Mouse (Mus musculus) lung, adult 18-20 months (tissue): ENCODE measurements at regions not wholly inside any gene's neighbourhood (a gene's known extent, or its start where the extent isn't known, plus 50 kb on each side); places are given as distances from the start of the nearest gene placed in this dataset.

Experiments
- DNase-seq, 2 experiments: peaks; one replicate each; pipeline ENCODE4 v3.0.0; 2022; ENCODE audit warnings: mixed read lengths in 2 of 2

- no peak for DNase-seq
Observed at GRCm38 (mm10) chr12:52368034-52368433, 135.7 kb upstream of the Arhgap5 start.

DNA sequence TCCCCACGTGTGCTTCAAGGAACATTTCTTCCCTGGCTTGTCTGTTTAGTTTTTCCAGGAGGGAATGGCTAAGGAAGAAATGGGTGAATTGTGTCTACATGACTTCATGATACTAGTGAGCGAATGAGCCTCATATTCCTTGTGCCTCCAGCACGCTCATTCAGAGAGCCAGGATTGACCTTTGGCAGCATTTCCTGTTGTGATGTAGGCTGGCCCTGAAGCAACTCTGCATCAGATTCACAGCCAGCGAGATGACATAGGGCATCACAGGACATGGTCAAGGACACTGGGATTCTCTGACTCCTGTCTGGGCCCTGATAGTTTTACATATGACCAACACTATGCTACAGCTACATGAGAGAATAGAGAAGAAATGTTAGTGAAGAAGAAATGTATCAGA is 135.3 kb upstream of the Arhgap5 start:
- no peak for DNase-seq

DNA sequence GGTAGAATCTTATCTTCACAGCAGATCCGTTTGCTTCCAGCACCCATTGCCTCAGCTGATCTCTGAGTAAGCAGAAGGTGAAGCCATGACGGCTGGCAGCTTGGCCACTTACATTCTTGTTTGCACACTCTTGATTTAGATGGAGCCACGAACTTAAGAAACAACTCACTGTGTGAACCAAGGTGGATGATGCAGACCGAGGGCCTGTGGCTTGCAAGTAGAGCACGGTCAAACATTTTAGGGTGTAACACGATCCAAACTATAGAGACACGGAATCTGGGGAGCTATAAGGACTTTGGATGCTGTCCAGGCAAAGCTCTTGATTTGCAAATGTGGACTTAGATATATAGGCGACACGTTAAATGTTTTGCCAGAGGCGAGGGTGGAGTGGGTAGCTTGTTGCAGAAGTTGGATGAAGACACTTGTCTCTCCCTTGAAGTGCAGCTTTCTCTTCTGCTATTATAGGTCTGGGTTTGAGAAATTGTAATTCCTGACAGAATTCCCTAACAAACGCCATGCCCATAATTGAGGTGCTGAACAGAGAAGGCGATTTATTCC is 133.5 kb upstream of the Arhgap5 start:
- no peak for DNase-seq

GRCm38 (mm10) chr12:52375116-52375515 is 128.7 kb upstream of the Arhgap5 start:
- no peak for DNase-seq

DNA sequence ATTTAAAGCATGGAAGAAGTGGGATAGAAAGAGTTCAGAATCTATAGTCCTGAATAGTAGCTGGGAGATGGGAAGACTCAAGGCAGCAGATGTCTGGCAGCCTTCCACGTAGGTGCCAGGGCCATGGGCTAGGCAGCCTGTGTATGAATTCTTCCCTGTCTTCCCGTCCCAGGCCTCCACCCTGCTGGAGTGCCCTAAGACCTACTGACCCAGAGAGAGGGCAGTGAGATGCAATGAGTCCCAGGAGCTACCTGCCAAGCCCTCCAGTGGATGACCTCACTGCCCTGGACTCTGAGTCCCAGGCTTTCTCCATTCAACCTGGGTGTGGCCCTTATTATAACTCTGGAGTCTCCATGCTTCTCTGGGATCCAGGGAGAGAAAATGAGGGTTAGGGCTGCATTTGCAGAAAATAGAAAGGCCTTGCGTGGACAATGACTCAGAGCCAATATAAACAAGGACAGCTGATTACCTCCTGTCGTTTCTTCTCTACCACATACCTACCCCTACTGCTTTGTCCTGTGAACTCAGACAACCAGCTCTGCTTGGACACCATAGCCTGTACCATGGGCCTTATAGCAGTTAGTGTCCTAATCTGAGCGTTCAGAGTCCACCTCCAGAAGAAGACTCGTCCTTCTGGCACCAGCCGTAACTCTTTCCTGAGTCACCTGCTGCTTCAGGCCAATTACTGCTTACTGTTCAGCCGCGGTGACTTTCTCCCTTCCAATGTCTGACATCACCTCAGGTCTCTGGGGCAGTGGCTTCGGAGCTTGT is 126.9 kb upstream of the Arhgap5 start:
- peak in 1 of 2 experiments; percentile 15 for DNase-seq

GRCm38 (mm10) chr12:52377463-52377848 is 126.3 kb upstream of the Arhgap5 start:
- no peak for DNase-seq

GRCm38 (mm10) chr12:52379245-52379644 is 124.5 kb upstream of the Arhgap5 start:
- no peak for DNase-seq

GRCm38 (mm10) chr12:52379960-52380359 is 123.8 kb upstream of the Arhgap5 start:
- no peak for DNase-seq

- DNase-seq: no peak
Observed at GRCm38 (mm10) chr12:52381161-52381967, 122.4 kb upstream of the Arhgap5 start.

DNA sequence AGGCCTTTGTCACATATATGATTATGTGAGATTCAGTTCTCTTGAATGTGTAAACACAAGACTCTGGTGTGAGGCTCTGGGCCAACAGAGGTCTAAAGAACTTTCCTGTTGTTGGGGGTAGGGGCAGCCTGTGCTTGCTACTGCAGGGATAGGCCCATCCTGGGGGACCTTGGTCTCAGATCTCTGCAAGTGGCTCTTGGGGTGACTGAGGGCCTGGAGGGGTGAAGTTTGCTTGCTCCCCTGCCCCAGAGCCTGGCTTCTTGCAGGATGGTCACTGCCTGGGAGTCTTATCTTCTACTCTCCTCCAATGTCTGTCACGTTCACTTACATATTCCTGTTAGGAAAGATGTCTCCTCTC is 121.8 kb upstream of the Arhgap5 start:
- DNase-seq: no peak

DNA sequence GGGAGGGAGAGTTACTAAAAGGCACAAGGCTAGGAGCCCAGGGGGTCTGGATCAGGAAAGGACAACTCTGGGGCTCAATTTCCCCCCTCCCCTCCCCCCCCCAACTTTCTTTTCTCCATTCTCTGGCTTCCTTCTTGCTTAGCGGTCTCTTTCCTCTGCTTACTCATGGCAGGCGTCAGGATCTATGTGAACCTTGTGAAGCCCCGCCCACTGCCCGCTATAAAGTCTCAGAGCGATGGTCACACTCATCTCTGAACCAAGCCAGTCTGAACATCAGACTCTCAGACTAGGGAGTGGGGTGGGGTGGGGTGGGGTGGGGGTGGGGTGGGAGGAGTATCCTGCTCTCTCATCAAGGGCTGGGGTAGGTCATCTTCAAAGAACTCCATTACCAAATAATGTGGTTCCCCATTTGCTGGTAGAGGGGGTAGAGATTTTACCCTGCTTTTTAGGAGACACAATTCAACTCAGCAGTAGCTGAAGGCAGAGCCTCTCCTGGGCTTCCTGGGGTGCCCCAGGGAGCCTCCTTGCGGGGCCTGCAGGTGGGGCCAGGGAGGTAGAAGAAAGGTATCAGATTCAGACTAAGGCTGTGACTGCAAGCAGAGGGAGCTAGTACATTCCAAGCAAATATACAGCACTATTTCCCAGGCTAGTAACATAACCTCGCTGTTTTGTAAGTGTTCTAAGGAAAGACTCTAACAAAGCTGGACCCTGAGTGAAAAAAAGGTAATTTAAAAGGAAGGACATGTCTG is 120.8 kb upstream of the Arhgap5 start:
- no peak for DNase-seq

DNA sequence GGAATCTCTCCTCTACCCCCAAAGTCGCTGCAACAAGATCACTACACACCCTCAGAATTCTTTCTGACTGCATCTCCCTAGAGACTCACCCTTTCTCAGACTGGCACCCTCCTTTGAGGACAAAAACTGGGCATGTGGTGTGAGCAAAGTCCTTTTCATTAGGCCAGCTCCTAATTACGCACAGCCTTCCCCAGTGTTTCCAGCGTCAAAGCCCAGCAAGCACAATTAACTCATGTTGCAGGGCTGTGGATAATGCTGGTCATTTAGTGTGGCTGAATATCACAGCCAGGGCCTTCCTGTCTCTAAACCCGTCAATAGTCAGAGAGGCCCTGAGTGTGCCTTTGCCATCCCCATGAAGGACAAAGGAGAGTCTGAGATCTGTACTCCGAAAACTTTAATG is 114.2 kb upstream of the Arhgap5 start:
- DNase-seq: no peak

DNA sequence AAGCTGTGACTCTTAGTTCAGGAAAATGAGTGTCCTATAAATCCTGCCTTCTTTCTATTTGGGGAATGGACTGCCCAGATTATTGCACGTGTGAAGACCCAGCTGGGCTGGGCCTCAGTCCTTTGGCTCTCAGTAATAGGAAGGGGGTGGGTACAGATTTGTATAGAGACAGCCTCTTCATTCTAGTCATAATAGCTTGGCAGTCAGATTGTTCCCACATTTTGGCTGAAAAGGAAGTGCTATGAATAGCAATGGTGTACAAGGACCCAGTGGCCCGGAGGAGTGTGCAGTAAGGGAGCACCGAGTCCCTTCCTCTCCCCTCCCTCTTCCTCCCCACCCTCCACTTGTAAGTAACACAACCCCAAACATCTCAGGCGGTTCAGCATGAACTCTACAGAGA is 113.5 kb upstream of the Arhgap5 start:
- DNase-seq: peak; percentile 53 to 72

- peak in 1 of 2 experiments; percentile 26 for DNase-seq
Observed at GRCm38 (mm10) chr12:52392636-52393035, 111.1 kb upstream of the Arhgap5 start.

DNA sequence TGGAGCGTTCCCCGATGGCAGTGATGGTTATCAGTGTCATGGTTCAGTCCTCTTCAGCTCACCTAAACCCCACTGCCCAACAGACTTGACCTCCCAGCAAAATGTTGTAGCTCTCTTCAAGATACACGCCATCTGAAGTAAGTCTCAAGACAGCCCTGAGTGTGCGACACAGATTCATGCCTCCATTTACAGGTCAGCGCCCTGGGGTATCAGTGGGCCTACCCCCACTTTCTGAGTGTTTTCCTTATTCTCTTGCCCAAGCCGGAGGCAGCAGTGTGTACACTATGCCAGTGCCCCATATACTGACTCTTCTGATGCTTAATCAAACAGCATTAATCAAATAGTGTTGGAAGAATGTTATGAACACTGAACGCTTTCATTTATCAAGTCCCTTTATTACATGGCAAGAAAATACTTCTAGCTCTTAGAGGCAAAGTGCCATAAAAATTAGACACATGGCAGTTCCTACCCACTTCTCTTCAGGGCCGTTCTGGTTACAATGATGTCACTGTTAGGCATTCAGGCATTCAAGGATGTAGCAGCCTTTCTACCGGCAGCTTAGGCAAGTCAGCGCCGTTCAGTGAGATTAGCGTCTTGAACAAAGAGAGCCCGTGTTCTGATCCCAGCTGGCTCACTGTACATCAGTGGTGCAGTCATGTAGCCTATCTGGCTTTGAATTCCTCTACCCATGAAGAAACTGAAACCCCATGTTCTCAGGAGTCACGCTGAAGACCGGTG is 109.6 kb upstream of the Arhgap5 start:
- no peak for DNase-seq

DNA sequence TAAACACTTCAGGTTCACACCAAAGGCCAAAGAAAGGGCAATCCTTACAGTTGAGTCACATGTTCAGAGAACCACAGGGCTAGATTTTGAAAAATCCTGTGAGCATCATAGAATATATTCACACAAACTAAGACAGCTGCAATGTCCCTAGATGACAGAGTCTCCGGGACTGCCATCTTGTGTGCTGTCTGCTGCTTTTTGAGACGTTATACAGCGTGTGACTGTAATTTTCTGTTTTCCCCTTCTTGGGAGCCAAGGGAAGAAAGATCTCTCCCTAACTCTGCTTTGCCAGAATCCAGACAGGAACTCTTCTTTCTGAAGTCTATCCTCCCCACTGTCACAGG is 109.1 kb upstream of the Arhgap5 start:
- DNase-seq: no peak

DNA sequence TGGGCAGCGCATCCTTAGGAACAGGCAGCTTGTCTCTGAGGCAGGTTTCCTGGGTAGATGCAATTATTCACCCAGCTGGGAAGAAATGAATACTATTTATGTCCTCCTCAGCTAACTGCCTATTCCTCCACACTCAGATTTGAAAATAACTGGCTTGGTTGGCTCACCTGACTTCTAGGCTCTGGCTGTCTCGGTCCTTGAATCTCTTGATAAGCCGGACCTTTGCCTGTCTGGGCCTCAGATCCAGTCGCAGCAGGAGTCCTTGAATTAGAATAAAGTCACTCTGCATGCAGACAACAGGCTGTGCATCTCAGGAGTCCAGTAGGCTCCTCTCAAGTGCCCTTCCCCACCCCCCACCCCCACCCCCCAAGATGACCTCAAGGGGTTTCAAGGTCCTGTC is 108.7 kb upstream of the Arhgap5 start:
- DNase-seq: no peak

DNA sequence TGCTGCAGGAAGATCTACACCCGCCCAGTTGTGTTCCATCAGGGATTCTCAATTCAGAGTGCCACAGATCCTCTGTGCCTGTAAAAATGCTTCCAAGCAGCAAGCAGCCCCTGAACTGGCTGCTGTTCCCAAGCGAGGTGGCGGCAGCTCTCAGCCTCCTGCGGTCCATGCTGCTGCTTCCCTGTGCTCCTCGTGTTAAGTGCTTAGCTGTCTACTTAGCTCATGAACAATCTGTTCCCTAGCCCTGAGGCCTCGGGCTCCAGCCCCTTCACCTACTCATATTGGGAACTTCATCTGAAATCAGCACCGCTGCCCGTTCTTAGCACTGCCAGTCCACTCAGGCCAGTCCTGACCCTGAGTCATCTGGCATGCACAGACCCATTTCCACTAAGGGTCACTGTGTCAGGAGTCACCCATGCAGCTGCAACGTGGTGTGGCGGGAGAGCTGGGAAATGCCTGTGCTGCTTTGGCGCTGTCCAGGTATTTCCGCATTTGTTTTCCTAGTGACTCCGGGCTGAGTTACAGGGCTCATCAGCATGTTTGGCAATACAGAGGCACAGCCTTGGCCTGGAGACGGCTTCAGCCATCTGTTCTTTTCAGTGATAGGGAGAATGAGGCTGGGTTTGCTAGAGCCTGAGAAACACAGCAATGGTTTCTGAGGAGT is 107.5 kb upstream of the Arhgap5 start:
- peak; percentile 31 to 32 for DNase-seq

- no peak for DNase-seq
Observed at GRCm38 (mm10) chr12:52397718-52398510, 105.9 kb upstream of the Arhgap5 start.

GRCm38 (mm10) chr12:52398511-52398975 is 105.2 kb upstream of the Arhgap5 start:
- DNase-seq: no peak

DNA sequence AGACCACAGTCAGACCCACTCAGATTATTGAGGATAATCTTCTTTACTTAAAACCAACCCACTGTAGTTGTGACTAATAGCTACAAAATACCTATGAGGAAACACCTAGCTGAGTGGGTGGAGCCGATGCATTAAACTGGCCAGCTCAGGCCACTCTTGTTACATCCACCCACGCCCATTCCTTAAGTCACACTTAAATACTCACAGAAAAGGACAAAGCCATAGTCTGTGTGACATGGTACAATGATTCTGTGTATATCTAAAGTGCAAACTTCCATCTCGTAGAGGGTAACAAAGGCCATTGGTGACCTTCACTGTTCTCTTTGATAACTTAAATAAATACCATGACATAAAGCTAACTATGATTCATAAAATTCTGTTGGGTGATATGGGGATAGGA is 103.7 kb upstream of the Arhgap5 start:
- DNase-seq: no peak
